16 mouse cellular contexts compared by ENCODE assay signal in the genomic region with DNA sequence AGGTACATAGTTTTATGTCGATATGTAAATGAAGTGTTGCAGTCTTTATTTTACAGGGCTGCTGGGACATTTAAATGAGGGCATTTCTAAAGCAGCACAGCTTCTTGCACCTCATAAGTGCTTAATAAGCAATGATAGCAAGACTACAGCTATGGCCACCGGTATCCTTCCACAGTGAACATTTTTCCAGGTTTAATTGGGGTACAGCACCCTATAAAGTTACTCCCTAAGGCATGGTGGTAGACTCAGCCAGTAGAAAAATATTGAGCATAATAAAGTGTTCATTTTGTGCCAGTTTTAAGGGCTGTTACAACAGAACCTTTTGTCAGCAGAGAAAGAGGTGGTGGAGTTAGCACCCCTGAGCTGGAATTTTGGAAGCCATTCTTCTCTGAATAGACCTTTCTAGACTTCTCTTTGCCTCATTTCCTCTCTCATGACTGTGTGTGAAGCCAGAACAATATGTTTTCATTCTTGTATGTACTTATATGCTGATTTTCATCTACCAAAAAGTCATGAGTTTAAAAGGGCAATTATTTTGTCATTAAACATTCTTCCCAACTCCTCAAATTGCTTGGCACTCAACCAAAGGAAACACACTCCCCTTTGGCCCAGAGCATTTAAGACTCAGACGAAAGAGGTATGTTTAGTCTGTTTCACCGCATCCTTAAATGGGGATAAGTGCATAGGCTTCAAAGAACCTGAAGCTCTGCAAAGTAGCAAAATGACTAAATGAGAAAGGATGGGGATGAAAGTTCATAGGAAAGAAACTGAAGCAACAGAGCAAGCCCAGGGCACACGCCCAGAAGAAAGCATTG.
"Had no signal": no experiment of that assay in that cellular context is flagged by ENCODE, and none has a peak within 500 bp of the region (broad histone marks: within the 10 kb centered on the region; RNA-seq: fewer than 3 reads in every experiment).

No protein-coding gene starts in this region.

- H3K27ac ChIP-seq: liver, embryonic 15.5 days; lung, embryonic 15.5 days; macrophage; stomach, embryonic 15.5 days had no signal

- ATAC-seq: midbrain, embryonic 16.5 days had no signal

- H3K4me3 ChIP-seq: liver, embryonic 15.5 days; lung, embryonic 15.5 days; megakaryocyte, embryonic 14.5 days; stomach, embryonic 15.5 days had no signal

- H3K9ac ChIP-seq: liver, embryonic 15.5 days; lung, embryonic 15.5 days; stomach, embryonic 15.5 days had no signal

- H3K9me3 ChIP-seq: liver, embryonic 15.5 days; lung, embryonic 15.5 days; stomach, embryonic 15.5 days had no signal

- H3K4me1 ChIP-seq: liver, embryonic 15.5 days; megakaryocyte, embryonic 14.5 days; stomach, embryonic 15.5 days had no signal

- H3K36me3 ChIP-seq: liver, embryonic 15.5 days; lung, embryonic 15.5 days; stomach, embryonic 15.5 days had no signal

- H3K4me2 ChIP-seq: liver, embryonic 11.5 days; liver, embryonic 15.5 days; lung, embryonic 15.5 days; midbrain, embryonic 11.5 days; stomach, embryonic 15.5 days had no signal

- H3K27me3 ChIP-seq: liver, embryonic 15.5 days; megakaryocyte, embryonic 14.5 days; stomach, embryonic 15.5 days had no signal

- DNase-seq: kidney, adult 11 months; kidney, postnatal 25 days; layer of hippocampus, adult 9-11 months; layer of hippocampus, postnatal 36 days; lung, postnatal 14 days; right cerebral cortex, postnatal 14 days; thymus, adult 2 months; thymus, postnatal 25 days had no signal
